Mouse (Mus musculus) heart, embryonic 15.5 days (tissue): ENCODE measurements around the gene Pld4. TPM values are rescaled to one million over a fixed set of nuclear protein-coding genes. Genes with fewer than 3 reads are reported as not detected.

Source experiments
- ATAC-seq: fragments of 200-750 bp; cut with Nextera tagmentation; replicated peaks from 2 replicates; pipeline ENCODE4 v1.8.0; 2017; ENCODE audit warnings: low read depth, moderate TSS enrichment; ENCODE audit not compliant: insufficient number of reproducible peaks, insufficient read depth, low FRiP score
- H3K27ac ChIP-seq: fragments of 300-500 bp; sonication (generic); 2 replicates; pipeline ENCODE4 v1.5.1; 2015; ENCODE audit warnings: mild to moderate bottlenecking, inconsistent platforms
- H3K27me3 ChIP-seq: fragments of 300-500 bp; sonication (generic); 2 replicates; pipeline ENCODE4 v1.6.1; 2015; ENCODE audit warnings: inconsistent platforms
- H3K36me3 ChIP-seq: fragments of 300-500 bp; sonication (generic); 2 replicates; pipeline ENCODE4 v1.6.1; 2015; ENCODE audit warnings: mild to moderate bottlenecking, inconsistent platforms
- H3K4me1 ChIP-seq: fragments of 300-500 bp; sonication (generic); replicated peaks from 2 replicates; pipeline ENCODE4 v1.6.1; 2015; ENCODE audit warnings: inconsistent platforms
- H3K4me2 ChIP-seq: fragments of 300-500 bp; sonication (generic); 2 replicates; pipeline ENCODE4 v1.6.1; 2015; ENCODE audit warnings: inconsistent platforms, mild to moderate bottlenecking, moderate library complexity
- H3K4me3 ChIP-seq: fragments of 300-500 bp; sonication (generic); 2 replicates; pipeline ENCODE4 v1.5.1; 2015; ENCODE audit warnings: mild to moderate bottlenecking, inconsistent platforms
- H3K9ac ChIP-seq: fragments of 300-500 bp; sonication (generic); 2 replicates; pipeline ENCODE4 v1.6.1; 2015; ENCODE audit warnings: mild to moderate bottlenecking, inconsistent platforms
- H3K9me3 ChIP-seq: fragments of 300-500 bp; sonication (generic); replicated peaks from 2 replicates; pipeline ENCODE4 v1.6.1; 2016; ENCODE audit warnings: inconsistent platforms
- WGBS: fragments of 180-500 bp; shearing (Covaris S2); methylation state at CpG from one replicate; pipeline ENCODE4 v1.1.7; 2015; ENCODE audit warnings: mixed read lengths; 5-methylcytosine and 5-hydroxymethylcytosine counted together
- polyA plus RNA-seq: library from polyadenylated mRNA; unstranded; fragments of >200 nt; fragmentation: Nextera tagmentation; extraction: Ambion mirVana; gene quantifications from 2 replicates; pipeline ENCODE4 v1.2.1, GENCODE M21; 2015

Gene Pld4
- polyA plus RNA-seq, 1 experiment from 2014 or later = 7.2 TPM

DNA sequence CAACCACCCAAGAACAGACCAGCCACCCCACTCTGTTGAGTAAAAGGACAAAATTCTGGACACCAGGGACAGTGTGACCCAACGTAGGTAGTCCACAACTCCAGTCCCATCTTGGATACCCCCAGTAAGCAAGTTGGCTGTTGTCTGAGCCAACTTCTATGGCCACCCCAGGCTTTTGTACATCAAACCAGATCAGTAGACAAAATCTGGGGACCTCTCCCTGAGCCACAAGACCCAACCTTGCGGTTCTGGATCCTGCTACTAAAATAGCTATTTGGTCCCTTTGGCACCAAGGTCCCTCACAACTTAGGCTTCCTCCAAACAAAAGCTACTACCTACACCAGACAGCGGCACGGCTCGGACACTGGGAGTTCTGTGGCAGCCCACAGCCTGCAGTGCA is 34.5 kb downstream of the Pld4 start:
- Histone ChIP-seq H3K36me3 (no peaks in the 10 kb centered on the region), H3K9me3 (no peaks in the 10 kb centered on the region), H3K4me3 (0 out of 2 replicates have a peak overlapping the region, but pooled peaks have one; percentile 1), H3K27ac (peak overlapping the region; percentile 84), H3K4me1 (peaks cover 61% of the 10 kb centered on the region), H3K4me2 (peak overlapping the region; percentile 31), H3K9ac (no peak overlapping the region), H3K27me3 (peaks cover 7% of the 10 kb centered on the region; the same call in 1 of the 2 replicates)
- 85% methylated on average over 5 of the region's 5 CpGs for WGBS
- ATAC-seq = no peak

DNA sequence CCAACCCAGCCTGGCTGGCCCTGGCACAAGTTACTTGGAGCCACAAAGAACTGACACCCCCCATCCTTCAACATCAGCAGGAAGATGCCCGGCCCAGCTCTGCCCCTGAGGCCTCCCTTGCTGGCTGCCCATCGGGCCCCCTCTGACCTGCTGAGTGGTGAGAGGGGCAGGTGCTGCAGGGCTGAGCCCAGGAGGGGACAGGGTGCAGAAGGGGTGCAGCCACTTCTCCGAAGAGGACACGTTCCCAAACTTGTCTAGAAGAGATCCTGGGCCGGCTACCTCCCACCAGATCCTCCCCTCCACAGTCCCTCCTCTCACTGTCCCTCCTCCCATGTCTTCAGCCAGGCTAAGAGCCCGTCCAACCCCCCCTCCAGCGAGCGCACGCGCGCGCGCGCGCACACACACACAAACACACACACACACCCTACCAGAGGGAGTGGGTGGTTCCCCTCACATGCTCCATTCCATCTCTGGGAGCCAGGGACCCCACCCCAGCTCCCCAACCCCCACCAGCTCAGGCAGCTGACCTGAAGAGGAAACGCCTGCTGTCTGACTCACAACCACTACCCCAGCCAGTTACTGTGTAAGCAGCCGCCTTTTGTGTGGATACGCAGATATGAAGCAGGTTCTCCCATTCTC is 35.1 kb downstream of the Pld4 start:
- Histone ChIP-seq H3K27ac (peak overlapping the region; percentile 84), H3K4me3 (0 out of 2 replicates have a peak overlapping the region, but pooled peaks have one; percentile 1), H3K4me2 (peak overlapping the region; percentile 31), H3K36me3 (no peaks in the 10 kb centered on the region), H3K27me3 (peaks cover 8% of the 10 kb centered on the region), H3K9me3 (no peaks in the 10 kb centered on the region), H3K9ac (no peak overlapping the region), H3K4me1 (peaks cover 66% of the 10 kb centered on the region)
- peak; percentile 50 for ATAC-seq
- 45% methylated on average over 18 of the region's 18 CpGs for WGBS

DNA sequence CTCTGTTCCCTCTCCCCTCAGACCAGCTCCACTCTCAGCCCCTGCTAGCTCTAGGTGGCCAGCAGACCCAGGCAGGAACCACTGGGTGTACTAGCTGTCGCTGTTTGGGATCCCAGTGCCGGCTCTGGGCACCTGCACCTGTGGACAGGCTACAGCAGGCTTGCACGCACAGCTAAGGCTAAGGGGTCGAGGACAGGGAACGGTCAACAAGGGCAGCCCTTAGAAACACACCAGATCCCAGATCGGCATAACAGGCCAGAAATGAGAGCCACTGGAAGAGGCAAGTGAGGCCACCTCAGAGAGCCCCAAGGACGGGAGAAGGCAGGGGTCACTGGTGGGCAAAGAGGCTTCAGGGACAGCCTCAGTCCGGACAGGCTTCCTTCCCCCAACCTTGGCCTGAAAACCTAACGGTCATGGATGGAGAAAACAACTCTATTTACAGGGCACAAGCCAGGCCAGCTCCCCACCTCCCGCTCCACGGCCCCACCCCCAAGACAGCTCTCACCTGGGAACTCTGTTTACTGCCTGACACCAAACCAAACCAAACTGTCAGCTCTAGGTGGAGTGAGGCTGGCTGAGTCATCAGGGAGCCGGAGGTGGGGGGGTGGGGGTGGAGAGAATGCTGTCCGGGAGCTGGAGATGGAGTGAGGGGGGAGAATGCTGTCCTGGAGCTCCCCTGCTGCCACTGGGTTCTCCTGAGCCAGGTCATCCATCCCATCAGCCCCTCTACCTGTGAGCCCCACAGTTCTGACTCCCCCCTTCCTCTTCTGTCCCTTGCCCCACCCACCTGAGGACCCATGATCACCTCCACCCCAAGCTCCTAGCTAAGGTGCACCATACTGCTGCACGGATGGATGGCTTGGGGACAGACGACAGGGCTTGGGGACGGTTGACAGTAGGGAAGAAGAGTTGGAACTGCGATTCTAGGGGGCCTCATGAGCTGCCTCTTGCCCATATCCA is 36.4 kb downstream of the Pld4 start:
- 46% methylated on average over 17 of the region's 17 CpGs for WGBS
- Histone ChIP-seq H3K27me3 (peaks cover 20% of the 10 kb centered on the region), H3K36me3 (no peaks in the 10 kb centered on the region), H3K9me3 (no peaks in the 10 kb centered on the region), H3K4me3 (no peak overlapping the region), H3K4me1 (peaks cover 72% of the 10 kb centered on the region), H3K9ac (0 out of 2 replicates have a peak overlapping the region, but pooled peaks have one; percentile 6), H3K27ac (no peak overlapping the region), H3K4me2 (no peak overlapping the region)
- ATAC-seq = no peak

GRCm38 (mm10) chr12:112797672-112798331 is 37.3 kb downstream of the Pld4 start:
- Histone ChIP-seq H3K27me3 (peaks cover 28% of the 10 kb centered on the region), H3K9me3 (no peaks in the 10 kb centered on the region), H3K4me2 (no peak overlapping the region), H3K9ac (no peak overlapping the region), H3K27ac (no peak overlapping the region), H3K4me1 (peaks cover 79% of the 10 kb centered on the region), H3K36me3 (no peaks in the 10 kb centered on the region), H3K4me3 (no peak overlapping the region)
- no peak for ATAC-seq
- WGBS = 36% methylated on average over 15 of the region's 15 CpGs

- Histone ChIP-seq H3K9me3 (no peaks in the 10 kb centered on the region), H3K27me3 (peaks cover 33% of the 10 kb centered on the region), H3K27ac (no peak overlapping the region), H3K9ac (no peak overlapping the region), H3K4me1 (peaks cover 80% of the 10 kb centered on the region), H3K36me3 (no peaks in the 10 kb centered on the region), H3K4me3 (no peak overlapping the region), H3K4me2 (no peak overlapping the region)
- 35% methylated on average over 5 of the region's 5 CpGs for WGBS
- no peak for ATAC-seq
These were observed 37.9 kb downstream of the Pld4 start for GRCm38 (mm10) chr12:112798332-112798681.

GRCm38 (mm10) chr12:112798716-112799115 is 38.3 kb downstream of the Pld4 start:
- no peak for ATAC-seq
- Histone ChIP-seq H3K27me3 (peaks cover 34% of the 10 kb centered on the region), H3K4me1 (peaks cover 78% of the 10 kb centered on the region), H3K9ac (no peak overlapping the region), H3K4me3 (no peak overlapping the region), H3K4me2 (no peak overlapping the region), H3K27ac (no peak overlapping the region), H3K36me3 (no peaks in the 10 kb centered on the region), H3K9me3 (no peaks in the 10 kb centered on the region)
- WGBS = 68% methylated on average over 5 of the region's 5 CpGs

DNA sequence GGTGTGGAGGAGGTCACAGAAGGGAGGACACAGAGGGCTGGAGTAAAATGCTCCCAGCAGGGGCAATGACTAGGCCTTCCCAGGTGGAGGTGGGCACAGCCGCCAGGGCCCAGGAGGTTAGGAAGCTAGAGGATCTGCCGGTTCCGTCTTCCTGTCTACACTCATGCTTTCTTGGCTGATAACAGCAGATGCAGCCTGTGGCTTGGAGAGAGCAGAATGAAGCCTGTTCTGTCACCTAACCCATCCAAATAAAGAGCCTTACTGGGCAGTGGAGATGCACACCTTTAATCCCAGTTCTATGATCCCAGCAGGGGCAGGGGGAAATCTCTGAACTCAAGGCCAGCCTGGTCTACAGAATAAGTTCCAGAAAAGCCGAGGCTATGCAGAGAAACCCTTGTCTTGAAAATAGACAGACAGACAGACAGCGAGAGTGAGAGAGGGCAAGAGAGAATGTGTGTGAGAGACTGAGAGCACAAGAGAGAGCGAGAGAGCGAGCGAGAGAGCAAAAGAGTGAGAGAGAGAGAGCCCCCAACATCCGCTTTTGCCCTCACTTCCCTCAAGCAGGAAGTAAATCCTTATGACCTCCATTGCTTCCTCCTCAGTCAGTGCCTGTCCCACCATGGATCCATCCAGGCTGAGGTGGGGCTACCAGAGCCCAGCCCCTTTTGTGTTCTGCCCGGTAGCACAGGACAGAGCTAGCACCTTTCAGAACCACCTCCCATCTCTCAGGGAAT is 38.9 kb downstream of the Pld4 start:
- no peak for ATAC-seq
- no peaks in the 10 kb centered on the region for H3K36me3 ChIP-seq
- H3K9me3 ChIP-seq = no peaks in the 10 kb centered on the region
- no peak overlapping the region for H3K4me2 ChIP-seq
- no peak overlapping the region for H3K4me3 ChIP-seq
- 76% methylated on average over 10 of the region's 10 CpGs for WGBS
- peaks cover 78% of the 10 kb centered on the region for H3K4me1 ChIP-seq
- no peak overlapping the region for H3K27ac ChIP-seq
- H3K27me3 ChIP-seq = peaks cover 34% of the 10 kb centered on the region
- no peak overlapping the region for H3K9ac ChIP-seq

DNA sequence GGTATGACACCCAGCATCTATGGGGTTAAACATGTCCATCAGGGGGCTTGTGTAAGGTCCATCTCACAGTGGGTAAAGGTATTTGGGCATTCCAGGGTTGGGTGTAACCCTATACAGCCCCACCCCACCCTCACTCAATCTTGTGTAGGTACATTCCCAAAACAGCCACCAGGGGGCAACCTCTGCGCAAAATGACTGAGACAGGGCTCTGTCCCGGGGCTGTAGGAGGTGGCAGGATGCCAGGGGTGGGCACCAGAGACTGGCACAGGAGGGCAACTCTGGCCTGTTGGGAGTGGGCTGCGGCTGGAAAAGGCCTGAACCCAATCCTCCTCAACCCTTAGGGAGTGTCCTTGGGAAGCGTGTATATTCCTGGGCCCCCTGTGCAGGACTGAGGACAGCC is 40.0 kb downstream of the Pld4 start:
- H3K27me3 ChIP-seq = peaks cover 34% of the 10 kb centered on the region
- no peak for ATAC-seq
- no peak overlapping the region for H3K4me2 ChIP-seq
- H3K36me3 ChIP-seq = no peaks in the 10 kb centered on the region
- no peak overlapping the region for H3K9ac ChIP-seq
- peaks cover 69% of the 10 kb centered on the region for H3K4me1 ChIP-seq
- no peak overlapping the region for H3K4me3 ChIP-seq
- H3K9me3 ChIP-seq = no peaks in the 10 kb centered on the region
- no peak overlapping the region for H3K27ac ChIP-seq
- 10% methylated on average over 4 of the region's 4 CpGs for WGBS

- H3K9me3 ChIP-seq = no peaks in the 10 kb centered on the region
- 5% methylated on average over 61 of the region's 69 CpGs for WGBS
- H3K27ac ChIP-seq = no peak within 1 kb of the TSS
- peak within 1 kb of the TSS; percentile 100 for H3K4me2 ChIP-seq
- H3K9ac ChIP-seq = peak within 1 kb of the TSS; percentile 52
- peaks cover 38% of the 10 kb centered on the region for H3K27me3 ChIP-seq
- peak within 1 kb of the TSS; percentile 57 for H3K4me3 ChIP-seq
- peaks cover 54% of the 10 kb centered on the region for H3K4me1 ChIP-seq
- ATAC-seq = no peak
- no peaks in the 10 kb centered on the region for H3K36me3 ChIP-seq
These were observed 41.7 kb downstream of the Pld4 start, which contains the start of gene Ahnak2 for GRCm38 (mm10) chr12:112801864-112802846. TSS of gene Ahnak2 (minus strand) at chr12:112802657.

GRCm38 (mm10) chr12:112802917-112803316 is 42.5 kb downstream of the Pld4 start:
- H3K4me3 ChIP-seq = no peak overlapping the region
- no peaks in the 10 kb centered on the region for H3K9me3 ChIP-seq
- H3K36me3 ChIP-seq = no peaks in the 10 kb centered on the region
- no peak overlapping the region for H3K27ac ChIP-seq
- no peak for ATAC-seq
- peak overlapping the region; percentile 100 for H3K4me2 ChIP-seq
- 29% methylated on average over 3 of the region's 3 CpGs for WGBS
- H3K4me1 ChIP-seq = peaks cover 47% of the 10 kb centered on the region
- peaks cover 35% of the 10 kb centered on the region for H3K27me3 ChIP-seq
- H3K9ac ChIP-seq = no peak overlapping the region
